Mouse (Mus musculus): ENCODE measurements around the gene Gm49416. TPM values are rescaled to one million over a fixed set of nuclear protein-coding genes. Genes with fewer than 3 reads are reported as not detected.

Gene Gm49416
- polyA plus RNA-seq, 2 experiments, result not detected

GRCm38 (mm10) chr19:8881034-8881392 lies 7.7 kb upstream of the Gm49416 start:
- peak overlapping the region; percentile 71 for H3K4me3 ChIP-seq (replicated peaks; ENCODE audit: low read length)
- H3K9me3 ChIP-seq (ENCODE audit: control insufficient read depth, low read length), result no peaks in the 10 kb centered on the region
- peak overlapping the region; percentile 83; the same call in 1 of the 2 replicates for H3K9ac ChIP-seq (ENCODE audit: low read depth, low read length, severe bottlenecking)
- H3K4me2 ChIP-seq (replicated peaks; ENCODE audit: low read depth, low read length, severe bottlenecking), result peak overlapping the region; percentile 80
- H3K27me3 ChIP-seq (ENCODE audit: control insufficient read depth, insufficient read depth, low read length), result no peaks in the 10 kb centered on the region
- peaks cover 5% of the 10 kb centered on the region; the same call in 1 of the 2 replicates for H3K4me1 ChIP-seq (ENCODE audit: control insufficient read depth, insufficient read depth, low read length)
- TF ChIP-seq POLR2A (IDR thresholded peaks at IDR 0.05; ENCODE audit: borderline replicate concordance, extremely low read depth, insufficient read depth, insufficient read length), result no peak
- WGBS, result 19% methylated on average over 3 of the region's 3 CpGs
- no peak; the same call in 1 of the 2 replicates for ATAC-seq (ENCODE audit: low FRiP score, low read depth)
- H3K36me3 ChIP-seq (ENCODE audit: control insufficient read depth, insufficient read depth, low read length), result peaks cover 15% of the 10 kb centered on the region
- H3K27ac ChIP-seq (replicated peaks; ENCODE audit: low read depth, low read length), result no peak overlapping the region; the same call in 1 of the 2 replicates
- no peak for DNase-seq (ENCODE audit: low spot score)

DNA sequence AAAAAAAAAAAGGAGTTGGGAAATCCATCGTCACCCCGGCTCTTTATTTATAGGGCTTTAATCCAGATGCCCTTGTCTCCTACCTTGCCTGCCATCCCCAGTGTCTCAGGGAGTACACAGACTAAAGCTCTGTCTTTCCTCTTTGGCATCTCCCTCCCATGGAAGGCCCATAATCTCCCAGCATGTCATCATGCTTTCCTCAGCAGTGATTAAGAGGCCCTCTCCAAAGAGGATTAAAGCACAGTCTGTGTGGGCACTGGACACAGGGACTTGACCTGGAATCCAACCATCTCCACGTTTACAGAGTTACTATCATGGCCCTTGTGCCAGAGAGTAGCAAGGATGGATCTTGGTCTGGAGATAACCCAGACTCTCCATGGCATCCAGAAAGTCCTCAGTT lies 5.1 kb upstream of the Gm49416 start, which contains the start of the genes Lbhd1 and Gm49403:
Gene Lbhd1, plus strand, starts transcription at position 117 of the 400 bp plus-strand sequence.
Gene Gm49403, plus strand, starts transcription at position 315 of the 400 bp plus-strand sequence.
- Histone ChIP-seq H3K4me2 (replicated peaks; ENCODE audit: low read depth, low read length, severe bottlenecking) (no peak within 1 kb of the TSS), H3K4me3 (replicated peaks; ENCODE audit: low read length) (no peak within 1 kb of the TSS), H3K27ac (replicated peaks; ENCODE audit: low read depth, low read length) (no peak within 1 kb of the TSS), H3K4me1 (ENCODE audit: control insufficient read depth, insufficient read depth, low read length) (peaks cover 11% of the 10 kb centered on the region; the same call in 1 of the 2 replicates), H3K9me3 (ENCODE audit: control insufficient read depth, low read length) (no peaks in the 10 kb centered on the region), H3K9ac (ENCODE audit: low read depth, low read length, severe bottlenecking) (no peak within 1 kb of the TSS), H3K27me3 (ENCODE audit: control insufficient read depth, insufficient read depth, low read length) (no peaks in the 10 kb centered on the region), H3K36me3 (ENCODE audit: control insufficient read depth, insufficient read depth, low read length) (0 out of 2 replicates have a peak, but pooled peaks cover under 1% of the 10 kb centered on the region)
- DNase-seq (ENCODE audit: low spot score) (no peak), ATAC-seq (ENCODE audit: low FRiP score, low read depth) (no peak)
- no peak for TF ChIP-seq POLR2A (IDR thresholded peaks at IDR 0.05; ENCODE audit: borderline replicate concordance, extremely low read depth, insufficient read depth, insufficient read length)
- WGBS, result 78% methylated on average over 3 of the region's 3 CpGs

DNA sequence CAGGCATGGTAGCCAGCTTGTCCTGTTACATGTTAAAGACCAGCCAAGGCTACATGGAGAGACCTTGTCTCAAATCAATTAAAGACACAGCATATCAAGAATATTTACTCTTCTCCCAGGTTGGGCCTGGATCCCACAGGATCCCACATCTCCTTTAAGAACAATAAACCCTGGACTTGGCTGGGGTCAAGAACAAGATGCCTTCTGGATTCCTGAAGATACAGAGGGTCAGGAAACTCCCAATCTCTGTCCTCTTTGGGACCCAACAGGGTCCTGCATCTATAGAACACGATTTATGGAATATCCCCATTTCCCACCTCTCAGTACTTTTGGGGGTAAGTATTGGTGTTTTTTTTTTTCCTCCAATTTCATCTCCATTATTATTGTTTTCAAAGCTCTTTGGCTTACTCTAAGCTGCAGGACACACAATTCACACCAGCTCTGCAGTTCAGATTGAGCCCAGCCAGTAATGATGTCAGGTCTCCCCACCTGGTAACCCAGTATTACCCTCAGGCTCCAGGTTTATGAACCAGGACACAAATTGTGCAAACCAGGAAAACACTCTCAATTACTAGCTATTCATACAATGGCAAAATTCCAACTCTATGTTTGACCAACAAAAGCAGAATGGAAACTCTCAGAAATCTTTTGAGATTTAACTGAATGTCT lies 1.7 kb upstream of the Gm49416 start:
- Histone ChIP-seq H3K36me3 (ENCODE audit: control insufficient read depth, insufficient read depth, low read length) (peaks cover 16% of the 10 kb centered on the region), H3K4me1 (ENCODE audit: control insufficient read depth, insufficient read depth, low read length) (peaks cover 10% of the 10 kb centered on the region; the same call in 1 of the 2 replicates), H3K9ac (ENCODE audit: low read depth, low read length, severe bottlenecking) (0 out of 2 replicates have a peak overlapping the region, but pooled peaks have one; percentile 86), H3K27ac (replicated peaks; ENCODE audit: low read depth, low read length) (peak overlapping the region; percentile 88), H3K4me2 (replicated peaks; ENCODE audit: low read depth, low read length, severe bottlenecking) (peak overlapping the region; percentile 84), H3K4me3 (replicated peaks; ENCODE audit: low read length) (peak overlapping the region; percentile 77; the same call in 1 of the 2 replicates), H3K27me3 (ENCODE audit: control insufficient read depth, insufficient read depth, low read length) (no peaks in the 10 kb centered on the region), H3K9me3 (ENCODE audit: control insufficient read depth, low read length) (no peaks in the 10 kb centered on the region)
- no peak for DNase-seq (ENCODE audit: low spot score)
- WGBS, result 42% methylated on average over 1 of the region's 1 CpGs
- ATAC-seq (ENCODE audit: low FRiP score, low read depth), result no peak
- no peak for TF ChIP-seq POLR2A (IDR thresholded peaks at IDR 0.05; ENCODE audit: borderline replicate concordance, extremely low read depth, insufficient read depth, insufficient read length)

- H3K4me1 ChIP-seq (ENCODE audit: control insufficient read depth, insufficient read depth, low read length), result peaks cover 10% of the 10 kb centered on the region; the same call in 1 of the 2 replicates
- peak overlapping the region; percentile 86 for H3K9ac ChIP-seq (ENCODE audit: low read depth, low read length, severe bottlenecking)
- ATAC-seq (ENCODE audit: low FRiP score, low read depth), result no peak
- H3K4me3 ChIP-seq (replicated peaks; ENCODE audit: low read length), result peak overlapping the region; percentile 77
- no peak for TF ChIP-seq POLR2A (IDR thresholded peaks at IDR 0.05; ENCODE audit: borderline replicate concordance, extremely low read depth, insufficient read depth, insufficient read length)
- peak overlapping the region; percentile 84 for H3K4me2 ChIP-seq (replicated peaks; ENCODE audit: low read depth, low read length, severe bottlenecking)
- H3K36me3 ChIP-seq (ENCODE audit: control insufficient read depth, insufficient read depth, low read length), result peaks cover 16% of the 10 kb centered on the region
- peak overlapping the region; percentile 88 for H3K27ac ChIP-seq (replicated peaks; ENCODE audit: low read depth, low read length)
- WGBS, result 13% methylated on average over 19 of the region's 19 CpGs
- H3K9me3 ChIP-seq (ENCODE audit: control insufficient read depth, low read length), result no peaks in the 10 kb centered on the region
- H3K27me3 ChIP-seq (ENCODE audit: control insufficient read depth, insufficient read depth, low read length), result no peaks in the 10 kb centered on the region
- no peak for DNase-seq (ENCODE audit: low spot score)
Measured at GRCm38 (mm10) chr19:8887585-8888463, 902 bp upstream of the Gm49416 start.
